Mouse (Mus musculus): ENCODE data around the gene Unc93a.
"Not testable (repeated sequence)": the region's sequence is repeated elsewhere in the genome, so short reads cannot be mapped to it uniquely, and the experiment has no call there.

GRCm38 (mm10) chr17:13069227-13069626, 62.4 kb downstream of the Unc93a start:
- TF ChIP-seq POLR2A (IDR thresholded peaks at IDR 0.05; ENCODE audit: control insufficient read depth, extremely low read depth, insufficient read depth, low read length, poor library complexity); CTCF (IDR thresholded peaks at IDR 0.05; ENCODE audit: borderline replicate concordance, control insufficient read depth, extremely low read depth, insufficient read depth, low read length, poor library complexity): not testable (repeated sequence)

All from thymus, adult 2 months (tissue).